Mouse (Mus musculus) G1E (cell line): ENCODE measurements at regions not wholly inside any gene's neighbourhood (a gene's known extent, or its start where the extent isn't known, plus 50 kb on each side); places are given as distances from the start of the nearest gene placed in this dataset.
"Not testable (repeated sequence)": the region's sequence is repeated elsewhere in the genome, so short reads cannot be mapped to it uniquely, and the experiment has no call there.

Experiments
- CTCF ChIP-seq: IDR thresholded peaks from 2 replicates; pipeline ENCODE4 v1.5.1; 2012; ENCODE audit warnings: low read depth, low read length, inconsistent platforms, mixed read lengths
- TAL1 ChIP-seq: conservative IDR thresholded peaks from 2 replicates; pipeline ENCODE4 v1.6.1; 2012; ENCODE audit warnings: low read depth, low read length, inconsistent platforms, mixed read lengths

DNA sequence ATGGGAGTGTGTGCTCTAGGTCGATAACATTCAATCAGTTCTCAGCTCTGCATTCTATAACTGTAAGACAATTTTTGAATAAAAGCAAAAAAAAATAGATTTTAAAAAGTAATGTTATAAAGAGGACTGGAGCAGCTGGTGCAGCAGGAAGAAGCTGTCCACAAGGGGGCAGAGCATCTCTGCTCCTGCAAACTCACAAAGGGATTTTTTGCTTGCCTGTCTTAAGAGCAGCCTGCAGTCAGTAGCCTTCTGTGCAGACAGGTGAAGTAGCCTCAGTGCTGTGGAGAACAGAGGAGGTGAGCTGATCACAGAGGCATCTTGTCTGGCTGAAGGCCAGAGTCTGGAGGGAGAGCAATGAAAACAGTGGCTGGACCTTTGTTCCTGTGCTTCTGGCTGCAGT, 477.2 kb downstream of the Dad1 start:
- TF ChIP-seq CTCF, TAL1: not testable (repeated sequence)
